Mouse (Mus musculus): ENCODE data around the gene Olfr481. TPM values are rescaled to one million over a fixed set of nuclear protein-coding genes. Genes with fewer than 3 reads are reported as not detected.

The Olfr481 gene
- polyA plus RNA-seq (2014; fragmentation: Nextera tagmentation; extraction: Ambion mirVana), result not detected in 2 replicates

- H3K27me3 ChIP-seq (ENCODE audit: control insufficient read depth, insufficient read depth, low read length), result no peaks in the 10 kb centered on the region
- no peaks in the 10 kb centered on the region for H3K9me3 ChIP-seq (replicated peaks; ENCODE audit: control insufficient read depth, low read length)
- ATAC-seq (replicated peaks; ENCODE audit: insufficient number of reproducible peaks, low FRiP score, low TSS enrichment, low read depth) (no peak), DNase-seq (ENCODE audit: low spot score) (no peak)
- H3K36me3 ChIP-seq (replicated peaks; ENCODE audit: control insufficient read depth, insufficient read depth, low read depth, low read length), result no peaks in the 10 kb centered on the region
- no peaks in the 10 kb centered on the region for H3K4me1 ChIP-seq (ENCODE audit: control insufficient read depth, insufficient read depth, low read length)
- no peak within 1 kb of the TSS for H3K4me2 ChIP-seq (ENCODE audit: low read depth, low read length)
- H3K27ac ChIP-seq (replicated peaks; ENCODE audit: low read depth, low read length), result no peak within 1 kb of the TSS
- H3K9ac ChIP-seq (replicated peaks; ENCODE audit: low read length), result no peak within 1 kb of the TSS
- no peak within 1 kb of the TSS for H3K4me3 ChIP-seq (ENCODE audit: low read depth, low read length)
These were observed at the start of gene Olfr481 for GRCm38 (mm10) chr7:108079555-108079954. Gene Olfr481 (plus strand): TSS chr7:108079855.

GRCm38 (mm10) chr7:108033889-108034288 is 45.8 kb upstream of the Olfr481 start, which contains the start of gene Olfr478:
Gene Olfr478 (minus strand): TSS chr7:108033989.
- Histone ChIP-seq H3K36me3 (replicated peaks; ENCODE audit: control insufficient read depth, insufficient read depth, low read depth, low read length) (no peaks in the 10 kb centered on the region), H3K4me2 (ENCODE audit: low read depth, low read length) (no peak within 1 kb of the TSS), H3K4me3 (ENCODE audit: low read depth, low read length) (no peak within 1 kb of the TSS), H3K27ac (replicated peaks; ENCODE audit: low read depth, low read length) (no peak within 1 kb of the TSS), H3K9ac (replicated peaks; ENCODE audit: low read length) (no peak within 1 kb of the TSS), H3K27me3 (ENCODE audit: control insufficient read depth, insufficient read depth, low read length) (no peaks in the 10 kb centered on the region), H3K4me1 (ENCODE audit: control insufficient read depth, insufficient read depth, low read length) (no peaks in the 10 kb centered on the region), H3K9me3 (replicated peaks; ENCODE audit: control insufficient read depth, low read length) (no peaks in the 10 kb centered on the region)
- no peak for DNase-seq (ENCODE audit: low spot score)
- no peak for ATAC-seq (replicated peaks; ENCODE audit: insufficient number of reproducible peaks, low FRiP score, low TSS enrichment, low read depth)
- 80% methylated on average over 3 of the region's 3 CpGs for WGBS

GRCm38 (mm10) chr7:108050393-108050792 is 29.3 kb upstream of the Olfr481 start, which contains the start of gene Olfr479:
Gene Olfr479 (plus strand): TSS chr7:108050693.
- H3K4me1 ChIP-seq (ENCODE audit: control insufficient read depth, insufficient read depth, low read length), result no peaks in the 10 kb centered on the region
- no peak within 1 kb of the TSS for H3K4me3 ChIP-seq (ENCODE audit: low read depth, low read length)
- H3K9ac ChIP-seq (replicated peaks; ENCODE audit: low read length), result no peak within 1 kb of the TSS
- no peak within 1 kb of the TSS for H3K27ac ChIP-seq (replicated peaks; ENCODE audit: low read depth, low read length)
- no peak within 1 kb of the TSS for H3K4me2 ChIP-seq (ENCODE audit: low read depth, low read length)
- WGBS, result 89% methylated on average over 2 of the region's 2 CpGs
- ATAC-seq (replicated peaks; ENCODE audit: insufficient number of reproducible peaks, low FRiP score, low TSS enrichment, low read depth) (no peak), DNase-seq (ENCODE audit: low spot score) (no peak)
- H3K27me3 ChIP-seq (ENCODE audit: control insufficient read depth, insufficient read depth, low read length), result no peaks in the 10 kb centered on the region
- H3K36me3 ChIP-seq (replicated peaks; ENCODE audit: control insufficient read depth, insufficient read depth, low read depth, low read length), result no peaks in the 10 kb centered on the region
- no peaks in the 10 kb centered on the region for H3K9me3 ChIP-seq (replicated peaks; ENCODE audit: control insufficient read depth, low read length)

- ATAC-seq (replicated peaks; ENCODE audit: insufficient number of reproducible peaks, low FRiP score, low TSS enrichment, low read depth) (no peak), DNase-seq (ENCODE audit: low spot score) (no peak)
- Histone ChIP-seq H3K9me3 (replicated peaks; ENCODE audit: control insufficient read depth, low read length) (no peaks in the 10 kb centered on the region), H3K4me3 (ENCODE audit: low read depth, low read length) (no peak within 1 kb of the TSS), H3K9ac (replicated peaks; ENCODE audit: low read length) (no peak within 1 kb of the TSS), H3K27ac (replicated peaks; ENCODE audit: low read depth, low read length) (no peak within 1 kb of the TSS), H3K27me3 (ENCODE audit: control insufficient read depth, insufficient read depth, low read length) (no peaks in the 10 kb centered on the region), H3K4me1 (ENCODE audit: control insufficient read depth, insufficient read depth, low read length) (no peaks in the 10 kb centered on the region), H3K36me3 (replicated peaks; ENCODE audit: control insufficient read depth, insufficient read depth, low read depth, low read length) (no peaks in the 10 kb centered on the region), H3K4me2 (ENCODE audit: low read depth, low read length) (no peak within 1 kb of the TSS)
- 89% methylated on average over 1 of the region's 1 CpGs for WGBS
These were observed 12.4 kb upstream of the Olfr481 start, which contains the start of gene Olfr480 for GRCm38 (mm10) chr7:108067246-108067645. Gene Olfr480 (minus strand): TSS chr7:108067346.

GRCm38 (mm10) chr7:108097486-108097885 is 17.8 kb downstream of the Olfr481 start, which contains the start of gene Olfr482:
Gene Olfr482 (minus strand): TSS chr7:108097586.
- Histone ChIP-seq H3K9me3 (replicated peaks; ENCODE audit: control insufficient read depth, low read length) (no peaks in the 10 kb centered on the region), H3K4me1 (ENCODE audit: control insufficient read depth, insufficient read depth, low read length) (no peaks in the 10 kb centered on the region), H3K4me3 (ENCODE audit: low read depth, low read length) (no peak within 1 kb of the TSS), H3K9ac (replicated peaks; ENCODE audit: low read length) (no peak within 1 kb of the TSS), H3K27me3 (ENCODE audit: control insufficient read depth, insufficient read depth, low read length) (no peaks in the 10 kb centered on the region), H3K27ac (replicated peaks; ENCODE audit: low read depth, low read length) (no peak within 1 kb of the TSS), H3K36me3 (replicated peaks; ENCODE audit: control insufficient read depth, insufficient read depth, low read depth, low read length) (no peaks in the 10 kb centered on the region), H3K4me2 (ENCODE audit: low read depth, low read length) (no peak within 1 kb of the TSS)
- ATAC-seq (replicated peaks; ENCODE audit: insufficient number of reproducible peaks, low FRiP score, low TSS enrichment, low read depth) (no peak), DNase-seq (ENCODE audit: low spot score) (no peak)
- 79% methylated on average over 1 of the region's 1 CpGs for WGBS

- Histone ChIP-seq H3K36me3 (replicated peaks; ENCODE audit: control insufficient read depth, insufficient read depth, low read depth, low read length) (no peaks in the 10 kb centered on the region), H3K27ac (replicated peaks; ENCODE audit: low read depth, low read length) (no peak within 1 kb of the TSS), H3K4me2 (ENCODE audit: low read depth, low read length) (no peak within 1 kb of the TSS), H3K9ac (replicated peaks; ENCODE audit: low read length) (no peak within 1 kb of the TSS), H3K27me3 (ENCODE audit: control insufficient read depth, insufficient read depth, low read length) (no peaks in the 10 kb centered on the region), H3K9me3 (replicated peaks; ENCODE audit: control insufficient read depth, low read length) (no peaks in the 10 kb centered on the region), H3K4me3 (ENCODE audit: low read depth, low read length) (no peak within 1 kb of the TSS), H3K4me1 (ENCODE audit: control insufficient read depth, insufficient read depth, low read length) (no peaks in the 10 kb centered on the region)
- ATAC-seq (replicated peaks; ENCODE audit: insufficient number of reproducible peaks, low FRiP score, low TSS enrichment, low read depth), result no peak
- 87% methylated on average over 1 of the region's 1 CpGs for WGBS
- no peak for DNase-seq (ENCODE audit: low spot score)
These were observed 20.9 kb downstream of the Olfr481 start, which contains the start of gene Olfr483 for GRCm38 (mm10) chr7:108100549-108100948. Gene Olfr483 (plus strand): TSS chr7:108100849.

- H3K4me3 ChIP-seq (ENCODE audit: low read depth, low read length), result no peak overlapping the region
- DNase-seq (ENCODE audit: low spot score) (no peak), ATAC-seq (replicated peaks; ENCODE audit: insufficient number of reproducible peaks, low FRiP score, low TSS enrichment, low read depth) (no peak)
- H3K9me3 ChIP-seq (replicated peaks; ENCODE audit: control insufficient read depth, low read length), result no peaks in the 10 kb centered on the region
- H3K4me1 ChIP-seq (ENCODE audit: control insufficient read depth, insufficient read depth, low read length), result no peaks in the 10 kb centered on the region
- no peaks in the 10 kb centered on the region for H3K36me3 ChIP-seq (replicated peaks; ENCODE audit: control insufficient read depth, insufficient read depth, low read depth, low read length)
- WGBS, result 11% methylated on average over 1 of the region's 1 CpGs
- H3K9ac ChIP-seq (replicated peaks; ENCODE audit: low read length), result no peak overlapping the region
- H3K4me2 ChIP-seq (ENCODE audit: low read depth, low read length), result no peak overlapping the region
- H3K27ac ChIP-seq (replicated peaks; ENCODE audit: low read depth, low read length), result no peak overlapping the region
- H3K27me3 ChIP-seq (ENCODE audit: control insufficient read depth, insufficient read depth, low read length), result no peaks in the 10 kb centered on the region
These were observed 41.0 kb downstream of the Olfr481 start for GRCm38 (mm10) chr7:108120681-108121080.

GRCm38 (mm10) chr7:108121416-108121815 is 41.8 kb downstream of the Olfr481 start:
- Histone ChIP-seq H3K27ac (replicated peaks; ENCODE audit: low read depth, low read length) (no peak overlapping the region), H3K4me3 (ENCODE audit: low read depth, low read length) (no peak overlapping the region), H3K4me1 (ENCODE audit: control insufficient read depth, insufficient read depth, low read length) (no peaks in the 10 kb centered on the region), H3K36me3 (replicated peaks; ENCODE audit: control insufficient read depth, insufficient read depth, low read depth, low read length) (no peaks in the 10 kb centered on the region), H3K9ac (replicated peaks; ENCODE audit: low read length) (no peak overlapping the region), H3K4me2 (ENCODE audit: low read depth, low read length) (no peak overlapping the region), H3K9me3 (replicated peaks; ENCODE audit: control insufficient read depth, low read length) (no peaks in the 10 kb centered on the region), H3K27me3 (ENCODE audit: control insufficient read depth, insufficient read depth, low read length) (no peaks in the 10 kb centered on the region)
- 76% methylated on average over 1 of the region's 1 CpGs for WGBS
- no peak for DNase-seq (ENCODE audit: low spot score)
- ATAC-seq (replicated peaks; ENCODE audit: insufficient number of reproducible peaks, low FRiP score, low TSS enrichment, low read depth), result no peak
